Mouse (Mus musculus): Measurements from ENCODE around the gene Adamtsl5.
A peak's percentile ranks its signal among the peaks of the same experiment; 100 is the strongest.

GRCm38 (mm10) chr10:80383431-80383830 lies 35.2 kb upstream of the Adamtsl5 start:
- TF ChIP-seq CTCF (IDR thresholded peaks at IDR 0.05) (peak; percentile 50), POLR2A (IDR thresholded peaks at IDR 0.05; ENCODE audit: insufficient read depth, low read depth, low read length) (no peak)
